Mouse (Mus musculus) liver, embryonic 16.5 days (tissue): ENCODE results near the gene 6330409D20Rik. TPM values are rescaled to one million over a fixed set of nuclear protein-coding genes. Genes with fewer than 3 reads are reported as not detected.
A peak's percentile ranks its signal among the peaks of the same experiment; 100 is the strongest.

Source experiments
- ATAC-seq: fragments of 200-750 bp; cut with Nextera tagmentation; 2 replicates; pipeline ENCODE4 v1.8.0; 2017; ENCODE audit warnings: low read depth, mild to moderate bottlenecking, moderate number of reproducible peaks, moderate library complexity
- H3K27ac ChIP-seq: fragments of 300-500 bp; sonication (generic); 2 replicates; pipeline ENCODE4 v1.5.1; 2014; ENCODE audit warnings: mild to moderate bottlenecking, low read length
- H3K27me3 ChIP-seq: fragments of 300-500 bp; sonication (generic); 2 replicates; pipeline ENCODE4 v1.6.1; 2014; ENCODE audit warnings: low read depth, low read length, mixed read lengths; ENCODE audit not compliant: control insufficient read depth, insufficient read depth
- H3K36me3 ChIP-seq: fragments of 300-500 bp; sonication (generic); 2 replicates; pipeline ENCODE4 v1.6.1; 2014; ENCODE audit warnings: mild to moderate bottlenecking; ENCODE audit not compliant: control insufficient read depth, insufficient read depth
- H3K4me1 ChIP-seq: fragments of 300-500 bp; sonication (generic); 2 replicates; pipeline ENCODE4 v1.6.1; 2014; ENCODE audit warnings: low read depth, low read length, mixed read lengths; ENCODE audit not compliant: control insufficient read depth
- H3K4me2 ChIP-seq: fragments of 300-500 bp; sonication (generic); 2 replicates; pipeline ENCODE4 v1.6.1; 2014; ENCODE audit warnings: low read depth, low read length, mixed read lengths
- H3K4me3 ChIP-seq: fragments of 300-500 bp; sonication (generic); 2 replicates; pipeline ENCODE4 v1.5.1; 2014; ENCODE audit warnings: low read depth, mild to moderate bottlenecking, low read length
- H3K9ac ChIP-seq: fragments of 300-500 bp; sonication (generic); 2 replicates; pipeline ENCODE4 v1.6.1; 2014; ENCODE audit warnings: low read depth, low read length
- H3K9me3 ChIP-seq: fragments of 300-500 bp; sonication (generic); replicated peaks from 2 replicates; pipeline ENCODE4 v1.6.1; 2016; ENCODE audit warnings: low read length; ENCODE audit not compliant: control insufficient read depth
- WGBS: fragments of 180-500 bp; shearing (Covaris S2); extraction: QIAGEN DNeasy Blood & Tissue Kit; methylation state at CpG from one replicate; pipeline ENCODE4 v1.1.7; 2014; ENCODE audit not compliant: insufficient replicate concordance; 5-methylcytosine and 5-hydroxymethylcytosine counted together
- microRNA counts: library from miRNA; unstranded; fragments of <30 nt; microRNA quantifications from one replicate; lab custom pipeline; 2016
- microRNA-seq: library from miRNA; unstranded; fragments of <30 nt; microRNA quantifications from one replicate; pipeline ENCODE4, GENCODE M21; 2016
- polyA plus RNA-seq: library from polyadenylated mRNA; unstranded; fragments of >200 nt; fragmentation: Nextera tagmentation; extraction: Ambion mirVana; gene quantifications from 2 replicates; pipeline ENCODE4 v1.2.1, GENCODE M21; 2015

Gene 6330409D20Rik
- polyA plus RNA-seq, 1 experiment from 2014 or later = not detected

GRCm38 (mm10) chr2:32687562-32687961, 53.3 kb downstream of the 6330409D20Rik start:
- no peak overlapping the region for H3K27ac ChIP-seq
- ATAC-seq = no peak
- no peak overlapping the region for H3K4me3 ChIP-seq
- H3K36me3 ChIP-seq = peaks cover 20% of the 10 kb centered on the region
- H3K4me1 ChIP-seq = peaks cover 17% of the 10 kb centered on the region
- WGBS = 76% methylated on average over 8 of the region's 8 CpGs
- H3K9me3 ChIP-seq = no peaks in the 10 kb centered on the region
- no peak overlapping the region for H3K9ac ChIP-seq
- H3K27me3 ChIP-seq = no peaks in the 10 kb centered on the region
- no peak overlapping the region for H3K4me2 ChIP-seq

- H3K36me3 ChIP-seq = peaks cover 20% of the 10 kb centered on the region
- no peak overlapping the region for H3K9ac ChIP-seq
- ATAC-seq = no peak
Measured at GRCm38 (mm10) chr2:32686640-32687039, 54.2 kb downstream of the 6330409D20Rik start.

GRCm38 (mm10) chr2:32685807-32686206, 55.0 kb downstream of the 6330409D20Rik start:
- WGBS = 74% methylated on average over 3 of the region's 3 CpGs
- H3K27ac ChIP-seq = no peak overlapping the region
- H3K4me3 ChIP-seq = no peak overlapping the region
- ATAC-seq = no peak
- no peaks in the 10 kb centered on the region for H3K9me3 ChIP-seq
- peaks cover 20% of the 10 kb centered on the region for H3K36me3 ChIP-seq
- H3K4me1 ChIP-seq = peaks cover 7% of the 10 kb centered on the region
- no peaks in the 10 kb centered on the region for H3K27me3 ChIP-seq
- no peak overlapping the region for H3K9ac ChIP-seq
- H3K4me2 ChIP-seq = no peak overlapping the region

More at GRCm38 (mm10) chr2:32686640-32687039, 54.2 kb downstream of the 6330409D20Rik start:
- 86% methylated on average over 5 of the region's 6 CpGs for WGBS
- H3K9me3 ChIP-seq = no peaks in the 10 kb centered on the region
- H3K4me3 ChIP-seq = no peak overlapping the region
- H3K27ac ChIP-seq = no peak overlapping the region
- H3K4me2 ChIP-seq = no peak overlapping the region
- peaks cover 10% of the 10 kb centered on the region for H3K4me1 ChIP-seq
- no peaks in the 10 kb centered on the region for H3K27me3 ChIP-seq

GRCm38 (mm10) chr2:32684681-32685428, 56.0 kb downstream of the 6330409D20Rik start:
- H3K36me3 ChIP-seq = peaks cover 20% of the 10 kb centered on the region
- no peak overlapping the region for H3K4me2 ChIP-seq
- no peak for ATAC-seq
- H3K4me1 ChIP-seq = peaks cover 3% of the 10 kb centered on the region
- no peak overlapping the region for H3K4me3 ChIP-seq
- no peaks in the 10 kb centered on the region for H3K27me3 ChIP-seq
- no peaks in the 10 kb centered on the region for H3K9me3 ChIP-seq
- WGBS = 80% methylated on average over 15 of the region's 15 CpGs
- H3K9ac ChIP-seq = no peak overlapping the region
- H3K27ac ChIP-seq = no peak overlapping the region

DNA sequence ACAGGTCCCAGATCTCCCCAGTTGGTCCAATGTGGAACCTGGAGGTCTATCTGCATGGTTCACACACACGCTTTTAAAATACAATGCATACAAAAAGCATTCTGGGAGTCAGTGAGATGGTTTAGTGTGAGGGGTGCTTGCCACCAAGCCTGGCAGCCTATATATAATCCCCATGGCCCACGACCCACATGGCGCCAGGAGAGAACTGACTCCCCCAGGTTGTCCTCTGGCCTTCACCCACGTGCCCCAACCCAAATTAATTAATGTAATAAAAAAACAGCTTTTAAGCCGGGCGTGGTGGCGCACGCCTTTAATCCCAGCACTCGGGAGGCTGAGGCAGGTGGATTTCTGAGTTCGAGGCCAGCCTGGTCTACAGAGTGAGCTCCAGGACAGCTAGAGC, 57.1 kb downstream of the 6330409D20Rik start:
- Histone ChIP-seq H3K9me3 (no peaks in the 10 kb centered on the region), H3K27me3 (no peaks in the 10 kb centered on the region), H3K4me3 (no peak overlapping the region), H3K9ac (no peak overlapping the region), H3K36me3 (peaks cover 20% of the 10 kb centered on the region), H3K27ac (no peak overlapping the region), H3K4me1 (no peaks in the 10 kb centered on the region; the same call in 1 of the 2 replicates), H3K4me2 (no peak overlapping the region)
- WGBS = 78% methylated on average over 10 of the region's 10 CpGs
- no peak for ATAC-seq

DNA sequence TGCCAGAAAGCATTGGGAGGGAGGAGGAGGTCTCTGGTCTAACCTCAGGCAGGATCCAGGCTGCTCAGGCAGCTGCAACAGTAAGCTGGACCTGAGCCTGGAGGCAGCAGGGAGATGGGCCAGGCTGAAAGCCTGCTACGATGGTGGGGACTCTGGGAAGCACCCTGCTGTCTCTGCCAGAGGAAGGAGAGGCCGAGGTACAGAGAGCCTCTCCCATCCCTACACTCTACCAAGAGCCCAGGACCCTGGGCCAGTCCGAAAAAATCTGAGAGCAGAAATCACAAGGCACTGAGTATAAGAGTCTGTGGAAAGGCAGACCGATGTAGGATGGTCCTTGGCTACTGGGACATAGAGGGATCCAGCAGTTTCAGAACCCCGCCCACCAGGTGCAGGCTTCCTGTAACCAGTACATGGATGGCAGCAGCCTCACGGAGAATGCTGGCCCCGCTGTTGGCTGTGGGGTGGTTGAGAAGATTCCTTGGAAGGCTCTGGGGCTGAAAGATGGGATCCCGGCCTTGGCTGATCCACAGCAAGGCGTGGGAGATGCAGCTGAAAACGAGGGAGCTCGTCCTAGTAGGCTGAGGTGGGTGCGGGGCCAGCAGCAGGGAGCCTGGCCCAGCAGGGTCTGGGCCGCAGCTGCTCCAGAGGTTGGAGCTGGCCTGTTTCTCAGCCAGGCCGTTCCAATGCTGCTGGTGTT, 57.9 kb downstream of the 6330409D20Rik start:
- peaks cover 20% of the 10 kb centered on the region for H3K36me3 ChIP-seq
- no peaks in the 10 kb centered on the region; the same call in 1 of the 2 replicates for H3K4me1 ChIP-seq
- ATAC-seq = no peak
- no peaks in the 10 kb centered on the region for H3K27me3 ChIP-seq
- no peak overlapping the region for H3K4me3 ChIP-seq
- H3K9ac ChIP-seq = no peak overlapping the region
- no peak overlapping the region for H3K4me2 ChIP-seq
- H3K27ac ChIP-seq = no peak overlapping the region
- H3K9me3 ChIP-seq = no peaks in the 10 kb centered on the region
- WGBS = 68% methylated on average over 14 of the region's 14 CpGs

MicroRNA genes within 50 kb of the gene (microRNA counts, 519-probe panel; counts per million panel counts)
- microRNA mmu-miR-2861 (lab: Ali Mortazavi, UCI) = 2,092 counts per million, percentile 30 among the panel's probes with 10 or more counts

Small RNA genes lying within 50 kb of the gene (microRNA-seq; reads per million reads assigned to microRNA genes)
- gene Mir2861 = not detected
- not detected for gene Mir3960
- not detected for gene Mir8093

Other genes with a start within 250 kb of the 6330409D20Rik start
- 1.6 TPM in 2 replicates for gene Fam102a, start 205.7 kb downstream of the 6330409D20Rik start, polyA plus RNA-seq
- 44.8 and 47.9 TPM in 2 replicates for gene Dpm2, start 170.2 kb downstream of the 6330409D20Rik start, polyA plus RNA-seq
- not detected in 2 replicates for gene Pip5kl1, start 166.2 kb downstream of the 6330409D20Rik start, polyA plus RNA-seq
- 0.06 TPM in 1 of 2 replicates, not detected in the other for gene 9430097D07Rik, start 165.3 kb downstream of the 6330409D20Rik start, polyA plus RNA-seq
- 6.0 and 7.4 TPM in 2 replicates for gene St6galnac4, start 153.9 kb downstream of the 6330409D20Rik start, polyA plus RNA-seq
- gene St6galnac6, start 141.3 kb downstream of the 6330409D20Rik start, polyA plus RNA-seq = 12.0 and 12.8 TPM in 2 replicates
- 3.4 and 7.9 TPM in 2 replicates for gene Ak1, start 119.3 kb downstream of the 6330409D20Rik start, polyA plus RNA-seq
- 25.9 and 29.3 TPM in 2 replicates for gene Eng, start 94.4 kb downstream of the 6330409D20Rik start, polyA plus RNA-seq
- gene Fpgs, start 36.9 kb downstream of the 6330409D20Rik start, polyA plus RNA-seq = 49.7 and 56.2 TPM in 2 replicates
- gene Cdk9, start 27.9 kb downstream of the 6330409D20Rik start, polyA plus RNA-seq = 40.2 and 43.8 TPM in 2 replicates
- 7.1 and 8.6 TPM in 2 replicates for gene Sh2d3c, start 20.0 kb downstream of the 6330409D20Rik start, polyA plus RNA-seq
- 25.7 and 26.1 TPM in 2 replicates for gene Tor2a, start 16.2 kb upstream of the 6330409D20Rik start, polyA plus RNA-seq
- 0.07 and 0.11 TPM in 2 replicates for gene Ttc16, start 34.6 kb upstream of the 6330409D20Rik start, polyA plus RNA-seq
- 1.2 TPM in 2 replicates for gene Ptrh1, start 34.8 kb upstream of the 6330409D20Rik start, polyA plus RNA-seq
- 0.05 TPM in 1 of 2 replicates, not detected in the other for gene Cfap157, start 43.4 kb upstream of the 6330409D20Rik start, polyA plus RNA-seq
- gene Stxbp1, start 106.2 kb upstream of the 6330409D20Rik start, polyA plus RNA-seq = 2.6 and 2.9 TPM in 2 replicates
- gene Fam129b, start 135.1 kb upstream of the 6330409D20Rik start, polyA plus RNA-seq = 9.4 and 11.9 TPM in 2 replicates
- 74.4 and 77.2 TPM in 2 replicates for gene Rpl12, start 220.5 kb upstream of the 6330409D20Rik start, polyA plus RNA-seq
- 1.9 and 2.2 TPM in 2 replicates for gene Lrsam1, start 220.6 kb upstream of the 6330409D20Rik start, polyA plus RNA-seq
- gene Slc2a8, start 241.1 kb upstream of the 6330409D20Rik start, polyA plus RNA-seq = 7.8 and 8.8 TPM in 2 replicates